Mouse (Mus musculus): ENCODE measurements at regions not wholly inside any gene's neighbourhood (a gene's known extent, or its start where the extent isn't known, plus 50 kb on each side); places are given as distances from the start of the nearest gene placed in this dataset.

DNA sequence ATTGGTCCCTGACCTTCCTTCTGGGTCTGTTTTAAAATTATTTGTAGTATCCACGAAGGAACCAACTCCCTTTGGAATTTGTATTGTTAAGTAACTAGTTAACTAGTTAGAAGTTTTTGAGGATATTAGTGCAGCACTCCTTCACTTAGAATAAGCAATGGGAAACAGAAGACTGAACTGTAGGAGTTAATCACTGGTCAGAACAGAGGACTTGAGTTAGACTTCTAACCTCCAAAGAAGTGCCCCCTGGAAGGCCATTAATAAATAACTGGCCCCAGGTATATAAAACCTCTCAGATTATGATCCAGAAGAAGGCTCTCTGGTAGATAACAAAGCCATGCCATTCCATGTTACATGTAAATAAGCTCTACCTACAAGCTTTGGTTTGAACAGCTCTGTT lies 329.0 kb upstream of the Tusc1 start:
- no peak overlapping the region for H3K4me3 ChIP-seq (ENCODE audit: low read depth, low read length)
- H3K9ac ChIP-seq (ENCODE audit: low read length): no peak overlapping the region
- no peak for DNase-seq (ENCODE audit: low spot score)
- H3K36me3 ChIP-seq (ENCODE audit: control insufficient read depth, insufficient read depth, low read length): no peaks in the 10 kb centered on the region
- H3K27ac ChIP-seq (replicated peaks; ENCODE audit: low read depth, low read length): no peak overlapping the region
- ATAC-seq (ENCODE audit: insufficient number of reproducible peaks, low FRiP score, low TSS enrichment, low read depth): no peak
- H3K4me1 ChIP-seq (ENCODE audit: control insufficient read depth, insufficient read depth, low read length): no peaks in the 10 kb centered on the region
- no peak overlapping the region for H3K4me2 ChIP-seq (ENCODE audit: low read depth, severe bottlenecking)
- no peaks in the 10 kb centered on the region for H3K9me3 ChIP-seq (ENCODE audit: control insufficient read depth, low read length)
- WGBS: 75% methylated on average over 1 of the region's 1 CpGs
- H3K27me3 ChIP-seq (ENCODE audit: control insufficient read depth, insufficient read depth, low read length): no peaks in the 10 kb centered on the region

DNA sequence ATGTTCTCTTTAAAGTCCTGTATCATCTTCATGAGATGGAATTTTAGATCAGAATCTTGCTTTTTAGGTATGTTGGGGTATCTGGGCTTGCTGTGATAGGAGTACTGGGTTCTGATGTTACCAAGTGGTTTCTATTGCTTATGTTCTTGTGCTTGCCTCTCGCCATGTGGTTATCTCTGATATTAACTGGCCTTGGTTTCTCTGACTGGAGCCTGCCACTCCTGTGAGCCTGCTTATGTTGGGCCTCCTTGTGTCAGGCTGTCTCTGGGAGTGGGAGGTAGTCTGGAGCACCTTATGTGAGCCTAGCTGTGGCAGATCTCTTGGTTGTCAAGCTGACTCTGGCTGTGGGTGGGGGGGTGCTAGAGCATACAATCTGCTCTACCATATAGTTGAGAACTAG lies 302.9 kb upstream of the Tusc1 start:
- Histone ChIP-seq H3K4me1 (ENCODE audit: control insufficient read depth, insufficient read depth, low read length) (no peaks in the 10 kb centered on the region), H3K27ac (replicated peaks; ENCODE audit: low read depth, low read length) (no peak overlapping the region), H3K9ac (ENCODE audit: low read length) (no peak overlapping the region), H3K4me3 (ENCODE audit: low read depth, low read length) (no peak overlapping the region), H3K36me3 (ENCODE audit: control insufficient read depth, insufficient read depth, low read length) (no peaks in the 10 kb centered on the region), H3K9me3 (ENCODE audit: control insufficient read depth, low read length) (no peaks in the 10 kb centered on the region), H3K4me2 (ENCODE audit: low read depth, severe bottlenecking) (no peak overlapping the region), H3K27me3 (ENCODE audit: control insufficient read depth, insufficient read depth, low read length) (no peaks in the 10 kb centered on the region)
- no peak for ATAC-seq (ENCODE audit: insufficient number of reproducible peaks, low FRiP score, low TSS enrichment, low read depth)
- 73% methylated on average over 1 of the region's 1 CpGs for WGBS
- no peak for DNase-seq (ENCODE audit: low spot score)

DNA sequence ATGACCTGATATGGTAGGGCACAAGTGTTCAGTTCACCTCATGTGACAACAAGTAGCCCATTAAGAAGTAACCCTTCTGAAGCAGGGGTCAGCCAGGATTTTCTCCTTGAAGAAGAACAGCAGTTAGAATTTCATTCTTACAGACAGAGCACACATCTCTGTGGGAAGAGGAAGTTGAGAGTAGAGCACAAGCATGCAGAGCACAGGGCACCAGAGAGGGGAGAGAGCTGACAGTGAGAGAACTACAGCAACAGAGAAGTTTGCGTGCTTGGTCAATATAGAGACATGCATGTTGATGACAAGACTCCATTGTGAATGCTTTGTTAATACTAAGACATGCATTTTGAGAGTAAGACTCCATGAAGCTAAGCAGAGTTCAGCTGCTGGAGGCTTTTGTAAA lies 263.2 kb upstream of the Tusc1 start:
- ATAC-seq (ENCODE audit: insufficient number of reproducible peaks, low FRiP score, low TSS enrichment, low read depth) (no peak), DNase-seq (ENCODE audit: low spot score) (no peak)
- no peak overlapping the region for H3K27ac ChIP-seq (replicated peaks; ENCODE audit: low read depth, low read length)

DNA sequence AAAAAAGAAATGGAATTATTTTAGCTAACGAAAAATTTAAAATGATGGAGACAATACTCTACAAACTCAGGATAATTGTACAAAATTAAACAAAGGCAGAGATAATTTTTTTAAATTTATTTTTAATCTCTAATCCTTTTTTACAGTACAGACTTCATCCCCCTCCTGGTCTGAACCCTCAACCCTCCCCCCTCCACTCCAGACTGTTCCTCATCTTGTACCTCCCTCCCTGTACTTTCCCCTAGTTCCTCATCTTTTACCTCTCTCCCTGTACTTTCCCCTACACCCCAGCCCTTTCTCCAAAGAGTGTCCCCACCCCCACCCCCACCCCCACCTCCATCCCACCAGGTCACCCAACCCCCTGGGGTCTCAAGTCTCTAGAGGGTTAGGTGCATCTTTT lies 249.0 kb upstream of the Tusc1 start:
- H3K4me1 ChIP-seq (ENCODE audit: control insufficient read depth, insufficient read depth, low read length): no peaks in the 10 kb centered on the region
- H3K27me3 ChIP-seq (ENCODE audit: control insufficient read depth, insufficient read depth, low read length): no peaks in the 10 kb centered on the region
- no peaks in the 10 kb centered on the region for H3K9me3 ChIP-seq (ENCODE audit: control insufficient read depth, low read length)
- no peak overlapping the region for H3K27ac ChIP-seq (replicated peaks; ENCODE audit: low read depth, low read length)
- DNase-seq (ENCODE audit: low spot score) (no peak), ATAC-seq (ENCODE audit: insufficient number of reproducible peaks, low FRiP score, low TSS enrichment, low read depth) (no peak)
- 92% methylated on average over 1 of the region's 1 CpGs for whole genome bisulfite sequencing
- H3K9ac ChIP-seq (ENCODE audit: low read length): no peak overlapping the region
- H3K4me2 ChIP-seq (ENCODE audit: low read depth, severe bottlenecking): no peak overlapping the region
- no peak overlapping the region for H3K4me3 ChIP-seq (ENCODE audit: low read depth, low read length)
- no peaks in the 10 kb centered on the region for H3K36me3 ChIP-seq (ENCODE audit: control insufficient read depth, insufficient read depth, low read length)

More for the DNA sequence above, 263.2 kb upstream of the Tusc1 start:
- no peak overlapping the region for H3K4me2 ChIP-seq (ENCODE audit: low read depth, severe bottlenecking)
- H3K4me1 ChIP-seq (ENCODE audit: control insufficient read depth, insufficient read depth, low read length): no peaks in the 10 kb centered on the region
- H3K9ac ChIP-seq (ENCODE audit: low read length): no peak overlapping the region
- no peaks in the 10 kb centered on the region for H3K36me3 ChIP-seq (ENCODE audit: control insufficient read depth, insufficient read depth, low read length)
- H3K27me3 ChIP-seq (ENCODE audit: control insufficient read depth, insufficient read depth, low read length): no peaks in the 10 kb centered on the region
- no peaks in the 10 kb centered on the region for H3K9me3 ChIP-seq (ENCODE audit: control insufficient read depth, low read length)
- no peak overlapping the region for H3K4me3 ChIP-seq (ENCODE audit: low read depth, low read length)
- WGBS: 91% methylated on average over 1 of the region's 1 CpGs

DNA sequence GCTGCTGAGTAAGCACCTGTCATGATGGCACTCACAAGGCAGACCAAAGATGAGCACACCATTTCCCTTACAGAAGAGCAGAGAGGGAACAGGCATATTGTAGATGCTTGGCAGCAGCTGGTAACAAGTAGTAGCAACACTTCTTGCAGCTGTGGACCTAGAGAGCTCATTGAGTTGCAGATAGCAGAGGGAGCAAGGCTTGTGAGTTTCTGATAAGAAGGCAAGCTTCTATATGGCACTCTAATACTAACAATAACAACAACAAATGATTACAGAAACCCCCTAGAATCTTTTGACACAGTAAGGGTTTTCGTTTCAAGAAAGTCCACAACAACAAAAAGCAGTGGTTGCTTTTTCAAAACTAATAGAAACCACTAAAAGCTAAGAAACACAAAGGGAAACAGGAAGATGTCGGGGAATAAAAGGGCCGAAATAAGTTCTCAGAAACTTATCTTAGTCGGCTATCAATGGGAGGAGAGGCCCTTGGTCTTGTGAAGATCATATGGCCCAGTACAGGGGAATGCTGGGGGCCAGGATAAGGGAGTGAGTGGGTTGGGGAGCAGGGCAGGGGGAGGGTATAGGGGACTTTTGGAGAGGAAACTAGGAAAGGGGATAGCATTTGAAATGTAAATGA lies 248.5 kb upstream of the Tusc1 start:
- Histone ChIP-seq H3K9me3 (ENCODE audit: control insufficient read depth, low read length) (no peaks in the 10 kb centered on the region), H3K9ac (ENCODE audit: low read length) (no peak overlapping the region), H3K27me3 (ENCODE audit: control insufficient read depth, insufficient read depth, low read length) (no peaks in the 10 kb centered on the region), H3K4me2 (ENCODE audit: low read depth, severe bottlenecking) (no peak overlapping the region), H3K4me1 (ENCODE audit: control insufficient read depth, insufficient read depth, low read length) (no peaks in the 10 kb centered on the region), H3K36me3 (ENCODE audit: control insufficient read depth, insufficient read depth, low read length) (no peaks in the 10 kb centered on the region), H3K27ac (replicated peaks; ENCODE audit: low read depth, low read length) (no peak overlapping the region), H3K4me3 (ENCODE audit: low read depth, low read length) (no peak overlapping the region)
- no peak for DNase-seq (ENCODE audit: low spot score)
- ATAC-seq (ENCODE audit: insufficient number of reproducible peaks, low FRiP score, low TSS enrichment, low read depth): no peak
- 78% methylated on average over 4 of the region's 4 CpGs for WGBS

DNA sequence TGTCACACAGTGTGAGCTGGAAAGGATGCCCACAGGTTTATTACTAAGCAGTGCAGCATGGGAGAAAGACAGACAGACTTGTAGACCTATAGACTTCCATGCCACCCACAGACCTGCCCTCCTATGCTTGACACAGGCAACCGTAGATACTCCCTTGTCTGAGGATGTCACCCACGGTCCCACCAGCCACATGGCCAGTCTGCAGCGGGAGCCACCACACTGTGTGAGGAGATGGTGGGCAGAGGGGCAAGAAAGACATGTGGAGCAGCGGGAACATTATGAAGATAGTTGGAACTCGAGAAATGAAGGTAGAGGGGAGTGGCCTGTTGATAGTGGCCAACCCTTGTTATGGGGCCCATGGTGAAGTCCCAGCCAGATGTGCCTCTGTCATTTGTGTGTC lies 244.0 kb upstream of the Tusc1 start:
- Histone ChIP-seq H3K27ac (replicated peaks; ENCODE audit: low read depth, low read length) (no peak overlapping the region), H3K4me3 (ENCODE audit: low read depth, low read length) (no peak overlapping the region), H3K27me3 (ENCODE audit: control insufficient read depth, insufficient read depth, low read length) (no peaks in the 10 kb centered on the region), H3K9ac (ENCODE audit: low read length) (no peak overlapping the region), H3K4me2 (ENCODE audit: low read depth, severe bottlenecking) (no peak overlapping the region), H3K36me3 (ENCODE audit: control insufficient read depth, insufficient read depth, low read length) (no peaks in the 10 kb centered on the region), H3K4me1 (ENCODE audit: control insufficient read depth, insufficient read depth, low read length) (no peaks in the 10 kb centered on the region), H3K9me3 (ENCODE audit: control insufficient read depth, low read length) (no peaks in the 10 kb centered on the region)
- no peak for ATAC-seq (ENCODE audit: insufficient number of reproducible peaks, low FRiP score, low TSS enrichment, low read depth)
- 87% methylated on average over 5 of the region's 5 CpGs for WGBS
- no peak for DNase-seq (ENCODE audit: low spot score)

DNA sequence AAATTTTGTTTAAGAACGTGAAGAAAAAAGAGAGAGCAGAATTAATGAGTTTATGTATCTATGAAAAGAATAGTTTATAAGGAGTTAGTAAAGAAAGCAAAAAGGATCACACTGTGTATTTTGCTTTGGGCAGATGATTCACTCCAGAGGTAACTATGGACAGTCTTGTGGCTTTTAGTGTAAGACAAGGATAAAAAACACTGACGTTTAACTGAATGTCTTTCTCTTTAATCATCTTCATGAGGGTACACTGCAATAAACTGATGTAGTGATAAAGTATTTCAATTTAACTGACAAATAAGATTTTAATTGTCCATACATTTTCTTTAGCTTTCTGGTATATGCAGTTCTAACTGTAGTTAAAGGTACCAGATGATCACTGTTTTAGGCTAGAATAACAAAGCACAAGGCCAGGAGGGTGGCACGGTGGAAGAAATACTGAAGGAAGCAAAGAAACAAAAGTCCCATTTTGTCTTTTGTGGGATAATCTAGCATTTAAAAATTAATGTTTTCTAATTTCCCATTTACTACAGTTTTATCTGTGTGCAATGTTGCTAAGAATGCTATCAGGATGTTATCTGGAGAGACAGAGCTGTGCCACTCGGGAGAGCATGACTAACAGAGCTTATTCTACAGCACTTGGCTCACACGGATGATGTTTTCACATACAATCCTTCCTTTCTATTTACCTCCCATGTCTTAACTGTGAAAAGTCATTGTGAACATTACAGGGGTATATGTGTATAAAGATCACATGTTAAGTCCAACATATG lies 232.4 kb upstream of the Tusc1 start:
- no peak for DNase-seq (ENCODE audit: low spot score)
- no peak overlapping the region for H3K9ac ChIP-seq (ENCODE audit: low read length)
- no peaks in the 10 kb centered on the region for H3K27me3 ChIP-seq (ENCODE audit: control insufficient read depth, insufficient read depth, low read length)
- H3K9me3 ChIP-seq (ENCODE audit: control insufficient read depth, low read length): no peaks in the 10 kb centered on the region
- H3K4me1 ChIP-seq (ENCODE audit: control insufficient read depth, insufficient read depth, low read length): no peaks in the 10 kb centered on the region
- WGBS: 87% methylated on average over 5 of the region's 5 CpGs
- no peak overlapping the region for H3K27ac ChIP-seq (replicated peaks; ENCODE audit: low read depth, low read length)
- no peaks in the 10 kb centered on the region for H3K36me3 ChIP-seq (ENCODE audit: control insufficient read depth, insufficient read depth, low read length)
- ATAC-seq (ENCODE audit: insufficient number of reproducible peaks, low FRiP score, low TSS enrichment, low read depth): no peak
- no peak overlapping the region for H3K4me3 ChIP-seq (ENCODE audit: low read depth, low read length)
- H3K4me2 ChIP-seq (ENCODE audit: low read depth, severe bottlenecking): no peak overlapping the region

DNA sequence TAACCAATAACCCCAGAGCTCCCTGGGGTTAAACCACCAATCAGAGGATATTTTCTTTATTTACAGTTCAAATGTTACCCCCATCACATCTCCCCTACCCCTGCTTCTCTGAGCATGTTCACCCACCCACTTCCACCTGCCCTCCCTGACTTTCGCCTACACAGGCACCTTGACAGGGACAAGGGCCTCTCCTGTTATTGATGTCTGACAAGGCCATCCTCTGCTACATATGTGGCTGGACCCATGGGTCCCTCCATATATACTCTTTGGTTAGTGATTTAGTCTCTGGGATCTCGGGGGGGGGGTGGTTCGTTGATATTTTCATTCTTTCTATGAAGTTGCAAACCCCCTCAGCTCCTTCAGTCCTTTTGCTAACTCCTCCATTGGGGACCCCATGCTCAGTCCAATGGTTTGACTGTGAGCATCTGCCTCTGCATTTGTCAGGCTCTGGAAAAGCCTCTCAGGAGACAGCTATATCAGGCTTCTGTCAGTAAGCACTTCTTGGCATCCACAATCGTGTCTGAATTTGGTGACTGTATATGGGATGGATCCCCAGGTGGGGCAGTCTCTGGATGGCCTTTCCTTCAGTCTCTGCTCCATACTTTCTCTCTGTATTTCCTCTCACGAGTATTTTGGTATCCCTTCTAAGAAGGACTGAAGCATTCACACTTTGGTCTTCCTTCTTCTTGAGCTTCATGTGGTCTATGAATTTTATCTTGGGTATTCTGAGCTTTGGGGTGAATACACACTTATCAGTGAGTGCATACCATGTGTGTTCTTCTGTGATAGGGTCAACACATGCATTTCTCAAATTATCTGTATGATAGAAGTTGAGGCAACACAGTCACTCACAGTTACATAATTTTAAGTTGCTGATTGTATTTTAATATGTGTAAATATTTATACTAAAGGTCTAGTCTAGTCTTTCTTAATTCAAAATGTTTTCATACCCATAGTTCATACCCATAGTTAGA lies 220.8 kb upstream of the Tusc1 start:
- 89% methylated on average over 5 of the region's 5 CpGs for WGBS
- Histone ChIP-seq H3K27ac (replicated peaks; ENCODE audit: low read depth, low read length) (no peak overlapping the region), H3K4me2 (ENCODE audit: low read depth, severe bottlenecking) (no peak overlapping the region), H3K9ac (ENCODE audit: low read length) (no peak overlapping the region), H3K9me3 (ENCODE audit: control insufficient read depth, low read length) (no peaks in the 10 kb centered on the region), H3K27me3 (ENCODE audit: control insufficient read depth, insufficient read depth, low read length) (no peaks in the 10 kb centered on the region), H3K4me3 (ENCODE audit: low read depth, low read length) (no peak overlapping the region), H3K36me3 (ENCODE audit: control insufficient read depth, insufficient read depth, low read length) (no peaks in the 10 kb centered on the region), H3K4me1 (ENCODE audit: control insufficient read depth, insufficient read depth, low read length) (no peaks in the 10 kb centered on the region)
- DNase-seq (ENCODE audit: low spot score) (no peak), ATAC-seq (ENCODE audit: insufficient number of reproducible peaks, low FRiP score, low TSS enrichment, low read depth) (no peak)

All from limb, embryonic 11.5 days (tissue).